Mouse (Mus musculus) midbrain, embryonic 12.5 days (tissue): ENCODE measurements at regions not wholly inside any gene's neighbourhood (a gene's known extent, or its start where the extent isn't known, plus 50 kb on each side); places are given as distances from the start of the nearest gene placed in this dataset.
"Not testable (repeated sequence)": the region's sequence is repeated elsewhere in the genome, so short reads cannot be mapped to it uniquely, and the experiment has no call there.

Source experiments
- ATAC-seq: fragments of 200-750 bp; cut with Nextera tagmentation; 2 replicates; pipeline ENCODE4 v1.8.0; 2017; ENCODE audit warnings: low read depth, moderate TSS enrichment, moderate library complexity; ENCODE audit not compliant: low FRiP score
- H3K27ac ChIP-seq: fragments of 300-500 bp; sonication (generic); replicated peaks from 2 replicates; pipeline ENCODE4 v1.5.1; 2016; ENCODE audit warnings: mild to moderate bottlenecking
- H3K27me3 ChIP-seq: fragments of 300-500 bp; sonication (generic); 2 replicates; pipeline ENCODE4 v1.6.1; 2016; ENCODE audit warnings: mild to moderate bottlenecking
- H3K36me3 ChIP-seq: fragments of 300-500 bp; sonication (generic); 2 replicates; pipeline ENCODE4 v1.6.1; 2016
- H3K4me1 ChIP-seq: fragments of 300-500 bp; sonication (generic); 2 replicates; pipeline ENCODE4 v1.6.1; 2016
- H3K4me2 ChIP-seq: fragments of 300-500 bp; sonication (generic); replicated peaks from 2 replicates; pipeline ENCODE4 v1.6.1; 2016; ENCODE audit warnings: mild to moderate bottlenecking, moderate library complexity
- H3K4me3 ChIP-seq: fragments of 300-500 bp; sonication (generic); 2 replicates; pipeline ENCODE4 v1.5.1; 2016; ENCODE audit warnings: mild to moderate bottlenecking
- H3K9ac ChIP-seq: fragments of 300-500 bp; sonication (generic); replicated peaks from 2 replicates; pipeline ENCODE4 v1.6.1; 2016; ENCODE audit warnings: mild to moderate bottlenecking, moderate library complexity
- H3K9me3 ChIP-seq: fragments of 300-500 bp; sonication (generic); 2 replicates; pipeline ENCODE4 v1.6.1; 2016; ENCODE audit warnings: mild to moderate bottlenecking
- WGBS: fragments of 180-500 bp; shearing (Covaris S2); methylation state at CpG from one replicate; pipeline ENCODE4 v1.1.7; 2016; 5-methylcytosine and 5-hydroxymethylcytosine counted together

- no peak for ATAC-seq
- Histone ChIP-seq H3K9me3 (no peaks in the 10 kb centered on the region), H3K4me2 (no peak overlapping the region), H3K4me3 (no peak overlapping the region), H3K36me3 (no peaks in the 10 kb centered on the region), H3K9ac (no peak overlapping the region), H3K27me3 (no peaks in the 10 kb centered on the region), H3K4me1 (no peaks in the 10 kb centered on the region), H3K27ac (no peak overlapping the region)
- whole genome bisulfite sequencing = 85% methylated on average over 6 of the region's 6 CpGs
Measured at GRCm38 (mm10) chr6:144910392-144910791, 128.6 kb upstream of the Sox5 start.

- H3K36me3 ChIP-seq = no peaks in the 10 kb centered on the region
- H3K27ac ChIP-seq = no peak overlapping the region
- no peaks in the 10 kb centered on the region for H3K27me3 ChIP-seq
- H3K4me3 ChIP-seq = no peak overlapping the region
- no peaks in the 10 kb centered on the region for H3K9me3 ChIP-seq
- ATAC-seq = no peak
- no peak overlapping the region for H3K4me2 ChIP-seq
- no peak overlapping the region for H3K9ac ChIP-seq
- no peaks in the 10 kb centered on the region for H3K4me1 ChIP-seq
- WGBS = 92% methylated on average over 11 of the region's 11 CpGs
Measured at GRCm38 (mm10) chr6:144908646-144909045, 126.9 kb upstream of the Sox5 start.

- H3K36me3 ChIP-seq = no peaks in the 10 kb centered on the region
- H3K4me3 ChIP-seq = no peak overlapping the region
- no peak overlapping the region for H3K27ac ChIP-seq
- no peak for ATAC-seq
- H3K9me3 ChIP-seq = no peaks in the 10 kb centered on the region
- WGBS = 61% methylated on average over 10 of the region's 10 CpGs
- H3K27me3 ChIP-seq = no peaks in the 10 kb centered on the region
- H3K4me1 ChIP-seq = peaks cover 6% of the 10 kb centered on the region; the same call in 1 of the 2 replicates
- no peak overlapping the region for H3K9ac ChIP-seq
- no peak overlapping the region for H3K4me2 ChIP-seq
Measured at GRCm38 (mm10) chr6:144903156-144903555, 121.4 kb upstream of the Sox5 start.

- Histone ChIP-seq H3K4me1 (peaks cover 6% of the 10 kb centered on the region; the same call in 1 of the 2 replicates), H3K9me3 (no peaks in the 10 kb centered on the region), H3K27me3 (no peaks in the 10 kb centered on the region), H3K4me2 (no peak overlapping the region), H3K27ac (no peak overlapping the region), H3K36me3 (no peaks in the 10 kb centered on the region), H3K4me3 (no peak overlapping the region), H3K9ac (no peak overlapping the region)
- WGBS = 81% methylated on average over 20 of the region's 20 CpGs
- no peak for ATAC-seq
Measured at GRCm38 (mm10) chr6:144902267-144902995, 120.7 kb upstream of the Sox5 start.

- WGBS = 78% methylated on average over 9 of the region's 9 CpGs
- H3K4me3 ChIP-seq = no peak overlapping the region
- no peaks in the 10 kb centered on the region for H3K27me3 ChIP-seq
- no peak overlapping the region for H3K4me2 ChIP-seq
- ATAC-seq = no peak
- peaks cover 6% of the 10 kb centered on the region; the same call in 1 of the 2 replicates for H3K4me1 ChIP-seq
- no peaks in the 10 kb centered on the region for H3K36me3 ChIP-seq
- H3K9ac ChIP-seq = no peak overlapping the region
- no peaks in the 10 kb centered on the region for H3K9me3 ChIP-seq
- no peak overlapping the region for H3K27ac ChIP-seq
Measured at GRCm38 (mm10) chr6:144901825-144902224, 120.0 kb upstream of the Sox5 start.

GRCm38 (mm10) chr6:144900858-144901257 lies 119.1 kb upstream of the Sox5 start:
- not testable (repeated sequence) for H3K4me3 ChIP-seq, H3K27me3 ChIP-seq, H3K36me3 ChIP-seq, H3K4me2 ChIP-seq, H3K27ac ChIP-seq, ATAC-seq, H3K9ac ChIP-seq, H3K4me1 ChIP-seq, H3K9me3 ChIP-seq
- WGBS = 91% methylated on average over 7 of the region's 7 CpGs

- Histone ChIP-seq H3K4me3 (no peak overlapping the region), H3K4me1 (peaks cover 5% of the 10 kb centered on the region; the same call in 1 of the 2 replicates), H3K9me3 (no peaks in the 10 kb centered on the region), H3K36me3 (no peaks in the 10 kb centered on the region), H3K4me2 (no peak overlapping the region), H3K27me3 (no peaks in the 10 kb centered on the region), H3K27ac (no peak overlapping the region), H3K9ac (no peak overlapping the region)
- 73% methylated on average over 3 of the region's 3 CpGs for WGBS
- no peak for ATAC-seq
Measured at GRCm38 (mm10) chr6:144897526-144897925, 115.7 kb upstream of the Sox5 start.

GRCm38 (mm10) chr6:144890914-144891313 lies 109.1 kb upstream of the Sox5 start:
- Histone ChIP-seq H3K4me3 (no peak overlapping the region), H3K9me3 (no peaks in the 10 kb centered on the region), H3K4me1 (no peaks in the 10 kb centered on the region), H3K4me2 (no peak overlapping the region), H3K27me3 (no peaks in the 10 kb centered on the region), H3K36me3 (no peaks in the 10 kb centered on the region), H3K9ac (no peak overlapping the region), H3K27ac (no peak overlapping the region)
- WGBS = 70% methylated on average over 2 of the region's 2 CpGs
- ATAC-seq = no peak

GRCm38 (mm10) chr6:144890166-144890565 lies 108.4 kb upstream of the Sox5 start:
- 66% methylated on average over 8 of the region's 8 CpGs for WGBS
- Histone ChIP-seq H3K9ac (no peak overlapping the region), H3K27ac (no peak overlapping the region), H3K36me3 (no peaks in the 10 kb centered on the region), H3K4me3 (no peak overlapping the region), H3K27me3 (no peaks in the 10 kb centered on the region), H3K4me1 (no peaks in the 10 kb centered on the region), H3K4me2 (no peak overlapping the region), H3K9me3 (no peaks in the 10 kb centered on the region)
- no peak for ATAC-seq

GRCm38 (mm10) chr6:144883117-144883516 lies 101.3 kb upstream of the Sox5 start:
- Histone ChIP-seq H3K4me3 (no peak overlapping the region), H3K9me3 (no peaks in the 10 kb centered on the region), H3K27ac (no peak overlapping the region), H3K4me1 (no peaks in the 10 kb centered on the region), H3K27me3 (no peaks in the 10 kb centered on the region), H3K9ac (no peak overlapping the region), H3K4me2 (no peak overlapping the region), H3K36me3 (no peaks in the 10 kb centered on the region)
- ATAC-seq = no peak
- WGBS = 57% methylated on average over 4 of the region's 4 CpGs

- Histone ChIP-seq H3K4me1 (no peaks in the 10 kb centered on the region; the same call in 1 of the 2 replicates), H3K27me3 (no peaks in the 10 kb centered on the region), H3K4me3 (no peak overlapping the region), H3K36me3 (no peaks in the 10 kb centered on the region), H3K9ac (no peak overlapping the region), H3K4me2 (no peak overlapping the region), H3K9me3 (no peaks in the 10 kb centered on the region), H3K27ac (no peak overlapping the region)
- no peak for ATAC-seq
- WGBS = 81% methylated on average over 10 of the region's 10 CpGs
Measured at GRCm38 (mm10) chr6:144880098-144880497, 98.3 kb upstream of the Sox5 start.

- 75% methylated on average over 12 of the region's 12 CpGs for WGBS
- H3K9ac ChIP-seq = no peak overlapping the region
- H3K9me3 ChIP-seq = no peaks in the 10 kb centered on the region
- H3K4me2 ChIP-seq = no peak overlapping the region
- no peaks in the 10 kb centered on the region; the same call in 1 of the 2 replicates for H3K4me1 ChIP-seq
- H3K36me3 ChIP-seq = no peaks in the 10 kb centered on the region
- no peak for ATAC-seq
- no peak overlapping the region for H3K27ac ChIP-seq
- no peak overlapping the region for H3K4me3 ChIP-seq
- no peaks in the 10 kb centered on the region for H3K27me3 ChIP-seq
Measured at GRCm38 (mm10) chr6:144876758-144877157, 95.0 kb upstream of the Sox5 start.

GRCm38 (mm10) chr6:144875862-144876261 lies 94.1 kb upstream of the Sox5 start:
- Histone ChIP-seq H3K27ac (no peak overlapping the region), H3K9me3 (no peaks in the 10 kb centered on the region), H3K4me1 (no peaks in the 10 kb centered on the region; the same call in 1 of the 2 replicates), H3K4me2 (no peak overlapping the region), H3K9ac (no peak overlapping the region), H3K4me3 (no peak overlapping the region), H3K36me3 (no peaks in the 10 kb centered on the region), H3K27me3 (no peaks in the 10 kb centered on the region)
- 77% methylated on average over 9 of the region's 9 CpGs for WGBS
- ATAC-seq = no peak
